Mouse (Mus musculus): ENCODE measurements around the gene Vsig4. TPM values are rescaled to one million over a fixed set of nuclear protein-coding genes. Genes with fewer than 3 reads are reported as not detected.

Gene Vsig4
- not detected for polyA plus RNA-seq (2012; fragmentation: generic; extraction: Trizol)

DNA sequence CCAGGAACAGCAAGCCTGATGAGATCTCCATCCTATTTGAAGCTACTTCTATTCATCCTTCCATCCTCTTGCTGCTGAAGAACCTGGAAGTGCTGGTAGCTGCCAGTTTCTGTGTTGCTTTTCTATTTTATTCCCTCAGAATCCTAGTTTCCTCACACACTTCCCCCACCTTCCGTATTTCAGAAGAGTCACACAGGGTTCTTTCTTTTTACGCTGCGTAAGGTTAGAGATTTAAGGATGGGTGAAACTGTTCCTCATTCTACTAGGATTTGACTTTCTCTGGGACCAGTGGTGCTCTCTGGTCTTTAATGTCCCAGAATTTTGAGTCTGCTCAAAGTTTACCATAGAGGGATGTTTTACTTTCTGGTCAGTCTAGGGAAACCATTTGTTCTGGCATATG lies at the start of gene Vsig4:
Gene Vsig4, minus strand, starts transcription at position 101 of the 400 bp plus-strand sequence.

Other genes with a start within 250 kb of the Vsig4 start
- gene Msn, start 197.4 kb downstream of the Vsig4 start, polyA plus RNA-seq (2012; fragmentation: generic; extraction: Trizol), result 10 to 100 TPM; 41.5 to 80.9 TPM
- under 1 TPM in 1 of 2 experiments, not detected in 1; 0.01 TPM for gene Heph, start 161.9 kb upstream of the Vsig4 start, polyA plus RNA-seq (2012; fragmentation: generic; extraction: Trizol)
- gene Hsf3, start 162.9 kb upstream of the Vsig4 start, polyA plus RNA-seq (2012; fragmentation: generic; extraction: Trizol), result not detected